In the genomic region with DNA sequence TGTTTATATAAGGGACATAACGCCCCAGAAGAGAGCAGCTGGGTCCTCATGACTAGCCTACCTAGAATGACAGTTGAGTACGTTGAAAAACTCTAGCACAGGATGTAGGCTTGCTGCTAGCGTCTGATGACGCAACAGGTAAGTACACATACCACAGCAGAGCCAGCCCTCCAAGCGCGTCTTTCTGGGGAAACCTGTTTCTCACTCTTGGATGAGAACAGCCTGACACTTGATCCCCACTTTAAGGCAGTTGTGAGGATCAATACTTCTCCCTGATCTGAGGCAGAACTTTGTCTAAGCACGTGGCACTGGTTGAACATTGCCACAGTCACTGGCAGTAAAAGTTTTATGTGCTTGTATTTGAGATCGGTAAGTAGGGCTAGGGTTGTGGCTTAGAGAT, we compare ENCODE assay signal across 20 mouse cellular contexts. TPM values are rescaled to one million over a fixed set of nuclear protein-coding genes. Genes with fewer than 3 reads are reported as not detected.
DNase-seq lines count a peak whose midpoint lies in the region; ATAC-seq lines count a peak whose summit lies in the region.
"Had no signal": no experiment of that assay in that cellular context is flagged by ENCODE, and none has a peak within 500 bp of the region (broad histone marks: within the 10 kb centered on the region; RNA-seq: fewer than 3 reads in every experiment).

No protein-coding gene starts in this region.

- H3K4me3 ChIP-seq in liver, embryonic 13.5 days (replicated peaks): no peak overlapping the region
- H3K4me3 ChIP-seq: embryonic facial prominence, embryonic 15.5 days; gastrocnemius, adult 2 months; heart, embryonic 12.5 days; limb, embryonic 13.5 days; midbrain, embryonic 13.5 days had no signal

- peak; percentile 29; the same call in 1 of the 2 replicates for ATAC-seq in liver, embryonic 13.5 days (ENCODE audit: low read depth)
- ATAC-seq: forebrain, embryonic 14.5 days; midbrain, embryonic 13.5 days had no signal

- H3K27me3 ChIP-seq in liver, embryonic 13.5 days: no peaks in the 10 kb centered on the region
- H3K27me3 ChIP-seq: embryonic facial prominence, embryonic 15.5 days; heart, embryonic 12.5 days; limb, embryonic 13.5 days; midbrain, embryonic 13.5 days had no signal

- H3K36me3 ChIP-seq in liver, embryonic 13.5 days: peaks cover 98% of the 10 kb centered on the region

- no peak overlapping the region for H3K9ac ChIP-seq in liver, embryonic 13.5 days
- H3K9ac ChIP-seq: embryonic facial prominence, embryonic 15.5 days; heart, embryonic 12.5 days; limb, embryonic 13.5 days; midbrain, embryonic 13.5 days had no signal

- peak; percentile 70 to 83 for DNase-seq in lung, adult 18-20 months
- DNase-seq in lung, postnatal 14 days: no peak
- DNase-seq in liver, embryonic 13.5 days: no peak
- peak; percentile 71 for DNase-seq in lung, postnatal 25 days (ENCODE audit: low spot score)
- DNase-seq in right cerebral cortex, adult 2 months (ENCODE audit: low spot score in 2 of 2): no peak
- DNase-seq in spleen, postnatal 36 days (ENCODE audit: low spot score in 2 of 2): no peak
- DNase-seq in adrenal gland, adult 8-10 months: no peak
- no peak for DNase-seq in spleen, adult 18-20 months
- DNase-seq: B cell, adult 2 months; gastrocnemius, adult 2 months; kidney, adult 11 months; kidney, postnatal 4 days; right cerebral cortex, postnatal 14 days; thymus, postnatal 25 days had no signal

- 74% methylated on average over 8 of the region's 8 CpGs for WGBS in liver, embryonic 13.5 days (ENCODE audit: insufficient replicate concordance)

- no peak overlapping the region for H3K27ac ChIP-seq in liver, embryonic 13.5 days
- H3K27ac ChIP-seq: embryonic facial prominence, embryonic 15.5 days; gastrocnemius, adult 2 months; limb, embryonic 13.5 days; midbrain, embryonic 13.5 days had no signal

- H3K9me3 ChIP-seq in liver, embryonic 13.5 days (replicated peaks): no peaks in the 10 kb centered on the region
- H3K9me3 ChIP-seq: embryonic facial prominence, embryonic 15.5 days; G1E; heart, embryonic 12.5 days; limb, embryonic 13.5 days; midbrain, embryonic 13.5 days had no signal

- no peaks in the 10 kb centered on the region for H3K4me1 ChIP-seq in liver, embryonic 13.5 days (replicated peaks)
- H3K4me1 ChIP-seq: embryonic facial prominence, embryonic 15.5 days; limb, embryonic 13.5 days; midbrain, embryonic 13.5 days had no signal

- H3K4me2 ChIP-seq in liver, embryonic 13.5 days: no peak overlapping the region
- H3K4me2 ChIP-seq: embryonic facial prominence, embryonic 15.5 days; heart, embryonic 12.5 days; limb, embryonic 13.5 days; midbrain, embryonic 13.5 days had no signal

RNA-seq across cellular contexts. Expression of gene Ttpal, which starts 18.3 kb away (rescaled TPM):
- 13.9 and 15.9 TPM in 2 replicates for polyA plus RNA-seq in liver, embryonic 13.5 days (2015; fragmentation: Nextera tagmentation; extraction: Ambion mirVana)
- total RNA-seq in adrenal gland, adult 8-10 months (2022): 10 to 100 TPM; 26.8 to 38.6 (median 31.5) TPM

RNA-seq across cellular contexts. Expression of gene Serinc3, which starts 24.5 kb away (rescaled TPM):
- polyA plus RNA-seq in liver, embryonic 13.5 days (2015; fragmentation: Nextera tagmentation; extraction: Ambion mirVana): 112 and 130 TPM in 2 replicates
- 100 to 1,000 TPM; 566 to 814 (median 738) TPM for total RNA-seq in adrenal gland, adult 8-10 months (2022)

RNA-seq across cellular contexts. Expression of gene Pkig, which starts 37.7 kb away (rescaled TPM):
- 122 and 139 TPM in 2 replicates for polyA plus RNA-seq in liver, embryonic 13.5 days (2015; fragmentation: Nextera tagmentation; extraction: Ambion mirVana)
- total RNA-seq in adrenal gland, adult 8-10 months (2022): 10 to 100 TPM; 37.6 to 60.4 (median 57.4) TPM

Comparison
In these comparisons a context has a peak if more than half of its experiments do, and no peak if none do; other contexts are left out.
1. DNase-seq: peak in lung, adult 18-20 months (2 of 2) and lung, postnatal 25 days (single experiment); none in lung, postnatal 14 days (single experiment), liver, embryonic 13.5 days (single experiment), right cerebral cortex, adult 2 months (0 of 2), spleen, postnatal 36 days (0 of 2), adrenal gland, adult 8-10 months (single experiment) and spleen, adult 18-20 months (0 of 2).